Mouse (Mus musculus): ENCODE results near the gene Spata32.

DNA sequence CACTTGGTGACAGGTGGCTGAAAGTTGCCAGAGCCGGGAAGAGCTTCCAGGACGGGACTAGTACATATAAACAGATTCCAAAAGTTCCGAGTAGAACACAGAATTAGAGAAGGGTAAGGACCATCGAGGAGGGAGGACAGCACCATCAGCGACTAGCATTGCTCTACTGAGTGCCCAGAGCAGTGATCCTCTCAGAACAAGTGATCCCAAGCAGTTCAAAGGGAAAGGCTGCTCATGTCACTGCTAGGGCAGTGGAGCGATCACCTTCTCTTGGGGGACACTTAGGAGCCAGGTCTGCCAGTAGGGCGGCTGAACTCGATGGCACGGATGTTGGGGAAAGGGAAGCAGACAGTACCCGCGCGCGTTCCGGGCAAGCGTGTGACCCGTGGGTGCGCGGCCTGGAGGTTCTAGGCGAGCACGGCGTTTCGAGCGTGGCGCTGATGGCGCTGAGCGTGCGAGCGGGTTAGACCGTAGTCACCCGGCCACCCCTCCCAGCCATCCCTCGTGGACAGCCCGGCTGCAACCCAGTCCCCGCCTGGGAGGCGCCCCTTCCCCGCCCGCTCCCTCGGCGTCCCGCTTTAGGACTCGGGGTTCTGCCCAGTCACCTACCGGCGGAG lies 48.6 kb upstream of the Spata32 start:
- TF ChIP-seq EP300 (IDR thresholded peaks at IDR 0.05), result no peak
- no peak; the same call in 1 of the 2 replicates for TF ChIP-seq CTCF (IDR thresholded peaks at IDR 0.05)

Measured in lung, postnatal 0 days (tissue).